Mouse (Mus musculus) ES-E14 (cell line): ENCODE results near the gene Uck2.

ENCODE experiments used
- CHD2 ChIP-seq: IDR thresholded peaks from 2 replicates; pipeline ENCODE4 v1.6.1; 2014; ENCODE audit warnings: mild to moderate bottlenecking, low read depth, low read length, inconsistent platforms
- ZNF384 ChIP-seq: IDR thresholded peaks from 2 replicates; pipeline ENCODE4 v1.6.1; 2012; ENCODE audit warnings: low read depth, low read length, inconsistent platforms

GRCm38 (mm10) chr1:167271304-167271703 is 13.8 kb downstream of the Uck2 start:
- TF ChIP-seq CHD2 (no peak), ZNF384 (no peak)
